Mouse (Mus musculus) heart, adult 10 weeks (tissue): Measurements from ENCODE around the gene Fgf15. TPM values are rescaled to one million over a fixed set of nuclear protein-coding genes. Genes with fewer than 3 reads are reported as not detected.

ENCODE experiments used
- polyA plus RNA-seq: library from polyadenylated mRNA; stranded (reverse); fragments of 350-450 nt; fragmentation: Illumina TruSeq; extraction: RNeasy Lipid Tissue Mini Kit (QIAGEN cat#74804); gene quantifications from one replicate; pipeline ENCODE4 v1.2.3, GENCODE M21; 2014; ENCODE audit warnings: low read depth, low replicate concordance

Fgf15 gene
- polyA plus RNA-seq, result not detected

DNA sequence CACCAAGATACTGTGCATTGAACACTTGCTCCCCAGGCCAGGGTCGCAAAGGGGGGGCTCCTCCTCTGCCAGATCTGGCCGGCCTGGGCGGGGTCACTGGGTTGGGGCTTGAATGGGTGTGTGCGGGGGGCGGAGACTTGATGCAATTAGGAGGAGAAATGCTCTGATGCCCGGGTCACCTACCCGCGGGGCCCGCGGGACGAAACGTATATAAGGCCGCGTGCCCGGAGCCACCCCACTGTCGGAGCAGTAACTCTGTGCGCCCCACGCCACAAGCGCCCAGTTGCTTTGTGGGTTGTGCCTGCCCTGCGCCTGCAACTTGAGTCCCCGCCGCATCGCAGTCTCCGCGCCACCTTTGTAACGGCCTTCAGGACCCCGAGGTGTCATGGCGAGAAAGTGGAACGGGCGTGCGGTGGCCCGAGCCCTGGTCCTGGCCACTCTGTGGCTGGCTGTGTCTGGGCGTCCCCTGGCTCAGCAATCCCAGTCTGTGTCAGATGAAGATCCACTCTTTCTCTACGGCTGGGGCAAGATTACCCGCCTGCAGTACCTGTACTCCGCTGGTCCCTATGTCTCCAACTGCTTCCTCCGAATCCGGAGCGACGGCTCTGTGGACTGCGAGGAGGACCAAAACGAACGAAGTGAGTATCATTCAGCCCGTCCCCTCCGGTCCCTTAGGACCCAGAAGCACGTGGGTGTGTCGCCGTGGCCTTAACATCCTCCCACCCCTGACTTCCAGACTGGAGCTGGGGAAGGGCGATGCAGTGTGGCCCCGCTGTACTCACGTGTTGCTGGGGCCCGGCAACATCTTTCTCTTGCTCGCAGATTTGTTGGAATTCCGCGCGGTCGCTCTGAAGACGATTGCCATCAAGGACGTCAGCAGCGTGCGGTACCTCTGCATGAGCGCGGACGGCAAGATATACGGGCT is at the start of gene Fgf15:
Gene Fgf15, plus strand, starts transcription at position 238 of the 925 bp plus-strand sequence.

GRCm38 (mm10) chr7:144847067-144847466 is 49.3 kb upstream of the Fgf15 start, which contains the start of gene Fgf4:
TSS of gene Fgf4 (plus strand) at chr7:144847367.

DNA sequence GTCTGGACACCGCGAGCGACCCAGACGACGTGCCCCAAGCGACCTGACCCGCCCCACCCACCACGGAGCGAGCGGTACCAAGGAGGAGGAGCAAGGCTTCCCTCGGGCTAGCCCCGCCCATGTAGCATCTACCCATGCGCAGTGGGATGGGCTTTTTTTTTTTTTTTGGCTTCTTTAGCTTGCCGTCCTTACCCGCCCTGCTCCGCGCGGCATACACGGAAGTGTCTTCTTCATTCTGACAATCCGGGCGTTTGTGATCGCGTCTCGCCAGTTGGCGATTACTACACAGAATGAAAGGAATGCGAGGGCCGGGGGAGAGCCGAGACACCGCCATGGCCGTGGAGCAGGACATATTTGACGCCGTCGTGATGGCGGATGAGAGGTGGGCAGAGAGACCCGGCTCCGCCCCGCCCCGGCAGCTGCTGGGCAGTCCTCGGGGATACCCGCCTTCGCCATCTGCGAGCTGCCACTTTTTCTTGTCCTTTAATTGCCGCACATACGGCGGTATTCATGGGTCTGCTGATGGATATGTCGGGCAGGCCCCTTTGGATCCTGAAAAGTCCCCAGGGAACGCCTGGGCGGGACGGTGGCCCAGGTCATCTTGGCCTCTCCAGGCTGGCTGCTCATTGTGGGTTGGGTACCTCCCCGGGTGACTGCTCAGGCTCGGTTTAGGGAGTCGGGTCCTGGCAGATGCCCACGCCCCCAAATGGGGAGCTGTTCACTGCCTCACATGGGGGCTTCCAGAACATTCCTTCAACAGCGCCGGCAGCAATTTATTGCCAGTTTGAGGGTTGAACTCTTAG is 18.8 kb downstream of the Fgf15 start, which contains the start of gene LTO1:
Gene LTO1, plus strand, starts transcription at position 153 of the 803 bp plus-strand sequence.

DNA sequence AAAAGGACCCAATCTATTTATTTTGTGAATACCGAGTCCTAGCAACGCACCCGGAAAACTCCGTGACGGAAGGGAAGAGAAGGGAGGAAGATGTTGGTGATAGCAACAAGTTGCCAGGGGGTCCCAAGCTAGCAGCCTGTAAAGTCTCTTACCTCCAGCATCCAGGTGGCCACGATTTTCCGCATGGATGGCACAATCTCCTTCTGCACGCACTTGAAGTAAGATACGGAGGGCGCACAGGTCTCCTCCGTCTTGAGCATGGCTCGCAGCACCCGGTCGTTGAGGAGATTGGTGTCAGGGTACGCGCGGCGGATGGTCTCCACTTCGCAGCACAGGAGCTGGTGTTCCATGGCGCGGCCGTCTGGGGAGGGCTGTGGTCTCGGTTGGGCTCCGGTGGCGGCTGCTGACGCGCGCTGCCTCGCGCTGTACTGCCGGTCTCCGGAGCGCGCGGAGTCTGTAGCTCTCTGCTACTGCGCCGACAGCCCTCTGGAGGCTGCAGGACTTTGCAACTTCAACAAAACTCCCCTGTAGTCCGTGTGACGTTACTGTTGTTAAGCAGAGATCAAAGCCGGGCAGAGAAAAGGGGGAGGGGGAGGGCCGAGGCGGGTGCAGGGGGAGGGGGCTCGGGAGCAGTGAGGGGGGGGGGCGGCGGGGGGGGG is 43.1 kb downstream of the Fgf15 start, which contains the start of gene Ccnd1:
Gene Ccnd1, minus strand, starts transcription at position 582 of the 659 bp plus-strand sequence.

Other genes starting within 250 kb of the Fgf15 start
- 8.4 TPM for gene Ano1, start 144.6 kb upstream of the Fgf15 start, polyA plus RNA-seq
- gene Fgf3, start 58.4 kb upstream of the Fgf15 start, polyA plus RNA-seq, result not detected
- gene Fgf4, start 49.2 kb upstream of the Fgf15 start, polyA plus RNA-seq, result not detected
- gene LTO1, start 18.6 kb downstream of the Fgf15 start, polyA plus RNA-seq, result 25.3 TPM
- 25.9 TPM for gene Ccnd1, start 43.4 kb downstream of the Fgf15 start, polyA plus RNA-seq